Mouse (Mus musculus) spleen, postnatal 14 days (tissue): Measurements from ENCODE around the gene B4galnt1.
"Not testable (repeated sequence)": the region's sequence is repeated elsewhere in the genome, so short reads cannot be mapped to it uniquely, and the experiment has no call there.

Source experiments
- DNase-seq, 2 experiments: peaks; one replicate each; pipeline ENCODE4 v3.0.0; 2021 to 2022; ENCODE audit warnings: low spot score in 2 of 2

Gene B4galnt1

DNA sequence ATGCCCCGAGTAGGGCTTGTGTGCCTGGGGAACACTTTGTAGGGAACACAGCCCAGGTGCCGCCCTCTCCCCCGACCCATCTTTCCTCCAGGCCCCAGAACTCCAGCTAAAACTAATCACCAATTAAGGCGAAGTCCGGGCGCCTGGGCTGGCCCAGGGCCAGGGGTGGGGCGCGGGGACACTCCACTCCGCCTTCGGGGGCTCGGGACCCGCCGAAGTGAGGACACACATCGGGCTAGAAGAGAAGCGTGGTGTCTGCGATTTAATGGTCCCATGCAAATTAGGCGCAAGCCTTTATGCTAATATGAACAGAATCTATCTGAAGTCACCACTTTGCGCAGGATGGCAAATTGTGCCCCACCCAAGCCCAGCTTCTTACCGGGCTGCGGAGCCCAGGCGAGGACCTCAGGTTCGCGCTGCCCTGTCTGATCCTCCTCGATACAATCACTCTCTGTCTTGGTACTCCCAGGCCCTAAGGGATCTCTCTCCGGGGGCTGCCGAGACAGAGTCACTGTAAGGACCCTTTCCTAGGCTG is 24.2 kb downstream of the B4galnt1 start:
- DNase-seq = no peak

GRCm38 (mm10) chr10:127189651-127190381 is 24.8 kb downstream of the B4galnt1 start, which contains the start of gene Arhgef25:
TSS of gene Arhgef25 (minus strand) at chr10:127190083.
- no peak for DNase-seq

- DNase-seq = no peak
Observed at GRCm38 (mm10) chr10:127190398-127191190, 25.6 kb downstream of the B4galnt1 start.

GRCm38 (mm10) chr10:127191191-127192056 is 26.4 kb downstream of the B4galnt1 start:
- DNase-seq = no peak

GRCm38 (mm10) chr10:127192057-127192328 is 27.0 kb downstream of the B4galnt1 start:
- DNase-seq = not testable (repeated sequence)

DNA sequence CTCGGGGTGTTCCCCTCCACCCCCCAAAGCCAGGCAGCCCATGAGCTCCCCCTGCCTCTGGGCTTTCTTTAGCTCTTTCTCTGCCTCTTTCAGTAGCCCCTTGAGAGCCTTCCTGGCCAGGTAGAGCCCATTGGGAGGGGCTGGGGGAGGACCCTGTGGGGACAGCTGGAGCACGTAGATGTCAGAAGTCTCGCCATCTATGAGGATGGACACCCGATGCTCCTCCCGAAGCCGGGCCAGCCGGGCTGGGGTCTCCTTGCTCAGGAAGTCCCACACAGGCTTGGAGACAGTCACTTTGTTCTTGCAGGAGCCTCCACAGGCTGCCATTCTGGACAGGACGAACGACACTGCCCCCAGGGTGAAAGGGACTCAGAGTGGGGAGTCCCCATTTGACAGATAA is 28.0 kb downstream of the B4galnt1 start:
- DNase-seq = no peak

- DNase-seq = no peak
Observed at GRCm38 (mm10) chr10:127194428-127195327, 29.7 kb downstream of the B4galnt1 start.

DNA sequence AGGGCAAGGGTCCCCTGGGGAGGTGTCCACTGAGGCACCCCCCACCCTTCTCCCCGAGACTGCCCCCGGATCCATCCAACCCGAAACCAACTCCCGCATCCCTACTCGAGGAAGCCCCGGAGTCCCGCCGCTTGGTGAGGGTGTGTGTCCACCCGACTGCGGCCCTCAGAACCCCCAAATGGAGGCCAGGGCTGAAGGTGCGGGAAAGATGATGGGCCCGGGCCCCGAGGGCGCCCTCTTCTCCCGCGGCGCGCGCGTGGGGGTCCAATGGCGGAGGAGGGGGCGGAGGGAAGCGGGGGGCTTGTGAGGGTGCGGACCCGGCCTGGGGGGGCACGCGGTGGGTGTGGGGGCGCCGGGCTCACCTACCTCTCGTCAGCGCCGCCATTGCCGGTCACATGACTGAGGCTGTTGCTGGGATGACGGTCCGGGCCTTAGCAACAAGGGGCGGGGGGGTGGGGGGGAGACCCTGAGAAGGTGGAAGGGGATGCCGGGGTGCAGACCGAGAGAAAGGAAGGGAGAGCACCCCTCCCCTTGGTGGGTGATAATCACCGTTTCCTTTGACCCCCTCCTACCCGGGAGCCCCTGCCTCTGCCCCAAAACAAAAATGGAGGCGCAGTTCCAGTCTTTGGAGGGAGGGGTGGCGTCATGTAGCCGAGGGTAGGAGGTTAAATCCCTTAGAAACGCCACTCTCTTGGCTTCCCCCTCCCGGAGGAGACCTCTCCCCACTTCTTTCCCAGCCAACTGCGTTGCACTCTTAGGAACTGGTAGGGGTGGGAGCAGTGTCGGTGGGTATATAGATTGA is 30.5 kb downstream of the B4galnt1 start, which contains the start of gene Dtx3:
Gene Dtx3 (minus strand): TSS at position 401 of the 802 bp plus-strand sequence.
- no peak for DNase-seq

GRCm38 (mm10) chr10:127196392-127196791 is 31.4 kb downstream of the B4galnt1 start:
- DNase-seq = no peak

DNA sequence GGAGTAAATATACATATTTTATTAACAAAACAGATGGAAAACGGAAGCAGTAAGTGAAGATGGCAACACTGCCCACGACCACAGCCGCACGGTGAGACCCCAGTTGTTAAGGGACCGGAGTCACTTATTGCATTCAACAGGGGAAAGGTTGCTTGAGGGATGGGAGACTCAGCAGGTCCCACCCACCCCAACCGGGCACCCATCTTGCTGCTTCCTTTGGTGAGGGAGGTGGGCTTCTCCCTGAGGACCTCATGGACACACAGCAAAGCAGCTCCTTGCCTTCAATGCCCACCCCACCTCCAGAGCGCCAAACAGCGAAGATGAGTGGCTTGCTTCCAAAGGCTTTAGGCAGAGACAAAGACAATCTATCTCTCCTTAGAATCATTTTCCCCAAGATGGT is 32.1 kb downstream of the B4galnt1 start:
- DNase-seq = no peak

GRCm38 (mm10) chr10:127197505-127198110 is 32.6 kb downstream of the B4galnt1 start:
- no peak for DNase-seq

- DNase-seq = no peak
Observed at GRCm38 (mm10) chr10:127198492-127198891, 33.5 kb downstream of the B4galnt1 start.

- no peak for DNase-seq
Observed at GRCm38 (mm10) chr10:127199068-127199467, 34.0 kb downstream of the B4galnt1 start.

DNA sequence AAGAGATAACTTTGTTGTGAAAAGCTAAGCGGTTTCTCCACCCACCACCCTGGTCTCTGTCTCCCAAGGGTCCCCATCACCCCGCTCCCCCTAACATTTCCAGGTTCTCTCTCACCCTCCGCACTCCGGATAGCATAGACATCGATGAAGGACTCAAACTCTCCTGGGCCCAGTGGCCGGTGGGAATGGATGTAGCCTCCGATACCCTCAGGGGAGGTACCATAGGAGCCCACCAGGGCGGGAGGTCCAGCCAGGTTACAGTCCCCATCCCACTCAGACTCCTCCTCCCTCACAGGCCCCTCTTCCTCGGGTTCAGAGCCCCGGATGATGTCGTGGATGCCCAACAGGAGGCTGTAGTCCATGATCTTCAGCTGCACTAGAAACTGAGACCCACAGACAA is 34.4 kb downstream of the B4galnt1 start:
- DNase-seq = no peak

DNA sequence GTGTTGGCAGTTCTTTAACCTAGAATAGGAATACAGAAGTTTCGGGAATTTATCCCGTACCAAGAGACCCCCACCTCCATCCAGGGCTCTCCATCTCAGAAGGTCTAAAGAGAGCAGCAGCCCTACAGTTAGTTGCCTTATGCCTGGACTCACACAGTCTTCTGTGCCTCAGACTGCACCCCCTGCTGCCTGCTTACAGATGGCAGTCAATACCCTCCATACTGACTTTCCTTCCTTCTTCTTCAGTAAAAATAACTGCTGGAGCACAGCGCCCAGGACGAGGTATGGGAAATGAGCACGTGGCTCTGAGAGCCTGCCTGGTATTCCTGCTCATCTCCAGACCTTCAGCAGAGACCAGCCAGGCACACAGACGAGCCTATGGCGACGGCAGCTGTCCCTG is 35.3 kb downstream of the B4galnt1 start:
- no peak for DNase-seq

DNA sequence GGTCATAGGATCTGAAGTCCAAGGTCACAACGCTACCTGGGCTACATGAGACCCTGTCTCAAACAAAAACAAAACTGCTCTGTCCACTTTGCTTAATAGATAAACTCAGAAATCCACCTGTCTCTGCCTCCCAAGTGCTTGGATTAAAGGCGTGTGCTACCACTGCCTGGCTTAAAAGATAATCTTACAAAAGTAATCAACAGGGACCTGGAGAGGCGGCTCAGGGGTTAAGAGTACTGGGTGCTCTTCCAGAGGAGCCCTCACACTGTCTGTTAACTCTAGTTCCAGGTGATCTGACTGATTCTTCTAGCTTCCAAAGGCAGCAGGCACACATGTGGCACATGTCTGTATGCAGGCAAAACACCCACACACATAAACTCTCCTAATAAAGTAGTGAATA is 38.1 kb downstream of the B4galnt1 start:
- no peak for DNase-seq

DNA sequence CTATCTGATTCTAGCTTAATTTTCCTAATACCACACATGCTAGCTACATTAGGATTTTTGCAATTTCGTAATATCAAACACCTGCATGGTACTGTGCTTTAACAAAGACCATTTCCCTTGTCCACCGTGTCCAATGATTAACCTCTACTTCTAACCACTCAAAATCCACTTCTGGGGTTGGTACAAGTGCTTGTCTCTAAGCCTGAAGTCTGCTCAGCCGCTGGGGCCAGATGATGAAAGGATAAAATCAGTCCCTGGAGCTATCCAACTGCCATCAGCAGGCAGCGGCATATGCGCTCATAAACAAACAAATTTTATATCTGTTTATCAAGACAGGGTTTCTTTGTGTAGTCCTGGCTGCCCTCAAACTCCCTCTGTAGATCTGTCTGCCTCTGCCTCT is 39.6 kb downstream of the B4galnt1 start:
- no peak for DNase-seq

DNA sequence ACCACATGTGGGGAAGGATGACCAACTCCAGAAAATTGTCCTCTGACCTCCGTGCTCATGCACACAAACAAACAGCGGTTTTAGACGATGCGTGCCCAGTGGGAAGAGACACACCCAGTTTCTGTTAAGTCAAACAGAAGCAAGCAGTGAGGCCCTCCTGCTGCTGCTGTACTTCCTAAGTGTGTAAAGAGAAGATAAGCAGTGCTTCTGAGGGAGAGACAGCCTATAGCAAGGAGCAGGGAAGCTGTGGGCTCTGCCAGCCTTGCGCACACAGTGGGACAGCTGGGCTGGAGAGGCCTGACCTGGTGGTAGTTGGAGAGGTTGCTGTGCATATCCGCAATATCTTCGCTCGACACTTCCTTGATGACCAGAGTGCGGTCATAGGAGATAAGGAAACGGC is 40.3 kb downstream of the B4galnt1 start:
- no peak for DNase-seq

DNA sequence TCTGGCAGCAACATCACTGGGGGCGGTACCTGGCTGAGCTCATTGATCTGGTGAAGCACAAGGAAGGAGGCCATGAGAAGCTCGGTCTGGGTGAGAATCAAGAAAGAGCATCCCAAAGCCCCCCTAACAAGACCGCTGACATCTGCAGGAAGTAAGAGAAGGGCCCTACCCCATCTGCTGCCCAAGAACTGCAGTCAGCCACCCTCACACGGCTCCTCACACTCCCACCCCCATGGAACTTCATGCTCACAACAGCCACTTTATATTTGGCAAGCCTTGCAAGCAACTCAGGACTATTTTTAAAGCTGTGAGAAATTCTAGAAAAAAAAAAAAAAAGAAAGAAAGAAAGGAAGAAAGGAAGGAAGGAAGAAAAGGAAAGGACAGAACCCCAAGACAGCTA is 43.9 kb downstream of the B4galnt1 start:
- no peak for DNase-seq
